Mouse (Mus musculus) spleen, postnatal 10 days (tissue): ENCODE data around the gene Akap7.
A peak's percentile ranks its signal among the peaks of the same experiment; 100 is the strongest.
"Not testable (repeated sequence)": the region's sequence is repeated elsewhere in the genome, so short reads cannot be mapped to it uniquely, and the experiment has no call there.

ENCODE experiments used
- DNase-seq, 2 experiments: peaks; one replicate each; pipeline ENCODE4 v3.0.0; 2021 to 2022; ENCODE audit warnings: low spot score in 2 of 2

Gene Akap7

DNA sequence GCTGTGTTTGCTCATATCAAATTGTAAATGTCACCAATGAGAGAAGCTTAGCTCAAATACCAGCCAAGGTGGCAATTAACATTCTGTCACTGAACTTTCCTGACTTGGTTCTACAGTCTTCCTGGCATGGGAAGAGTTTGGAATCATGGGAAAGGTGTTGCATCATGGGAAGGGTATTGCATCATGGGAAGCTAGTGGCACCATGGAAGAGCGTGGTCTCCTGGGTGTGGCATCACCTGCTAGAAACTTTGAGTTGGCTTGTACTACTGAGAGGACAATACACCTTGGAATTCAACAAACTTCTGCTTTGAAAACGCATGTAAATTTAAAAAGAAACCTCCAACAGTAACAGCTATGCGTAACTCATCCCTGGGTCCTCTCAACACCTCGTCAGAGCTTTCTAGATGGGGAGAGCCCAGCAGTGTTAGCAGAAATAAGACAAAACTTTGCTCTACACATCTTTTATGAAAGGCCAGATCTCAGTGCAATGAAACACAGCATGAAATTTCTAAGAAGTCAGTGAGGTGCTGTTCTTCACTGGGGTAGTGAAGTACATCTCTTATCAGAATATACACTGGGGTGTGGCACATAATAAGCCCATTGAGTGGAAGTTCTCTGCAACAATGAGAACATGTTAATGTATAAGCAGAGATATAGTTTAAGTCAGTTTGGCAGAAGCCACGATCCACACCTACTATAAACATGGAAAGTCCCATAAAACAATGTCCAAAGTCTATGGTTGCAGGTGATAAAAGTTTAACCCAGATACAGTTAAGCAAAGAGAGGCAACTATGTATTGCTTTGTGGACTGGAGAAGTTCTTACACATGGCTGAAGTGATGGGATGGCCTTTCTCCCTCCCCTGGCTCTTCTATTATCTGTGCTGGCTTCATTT, 115.2 kb downstream of the Akap7 start:
- no peak for DNase-seq

DNA sequence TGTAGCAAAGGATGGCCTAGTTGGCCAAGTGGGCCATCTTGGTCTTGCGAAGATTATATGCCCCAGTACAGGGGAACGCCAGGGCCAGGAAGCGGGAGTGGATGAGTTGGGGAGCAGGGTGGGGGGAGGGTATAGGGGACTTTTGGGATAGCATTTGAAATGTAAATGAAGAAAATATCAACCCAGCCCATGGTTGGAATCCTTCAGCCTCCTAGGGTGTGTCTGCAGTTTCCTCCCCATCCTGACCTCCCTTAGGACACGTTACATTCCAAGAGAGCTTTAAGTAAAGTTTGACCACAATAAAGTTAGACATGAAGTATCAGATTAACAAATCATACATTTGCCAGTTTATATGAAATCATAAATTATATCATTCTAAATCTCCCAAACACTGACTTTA, 116.5 kb downstream of the Akap7 start:
- no peak for DNase-seq

DNA sequence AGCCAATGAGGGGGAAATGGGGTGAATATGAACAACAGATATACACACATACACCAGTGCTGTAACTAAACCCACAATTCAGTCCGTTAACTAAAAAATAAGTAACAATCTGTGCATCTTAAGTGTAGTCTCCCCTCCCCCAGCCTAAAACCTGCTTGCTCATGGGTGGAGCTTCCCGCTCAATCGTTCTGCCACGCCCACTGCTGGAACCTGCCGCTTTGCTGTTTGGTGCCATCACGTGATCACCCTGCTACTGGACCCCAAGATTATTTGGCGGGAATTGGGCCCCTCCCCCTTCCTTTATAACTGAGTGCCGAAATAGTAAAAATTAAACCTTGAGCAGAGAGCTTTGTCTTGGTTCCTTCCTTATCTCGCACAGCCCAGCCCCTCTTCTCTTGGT, 121.4 kb downstream of the Akap7 start:
- DNase-seq: peak in 1 of 2 experiments; percentile 23

DNA sequence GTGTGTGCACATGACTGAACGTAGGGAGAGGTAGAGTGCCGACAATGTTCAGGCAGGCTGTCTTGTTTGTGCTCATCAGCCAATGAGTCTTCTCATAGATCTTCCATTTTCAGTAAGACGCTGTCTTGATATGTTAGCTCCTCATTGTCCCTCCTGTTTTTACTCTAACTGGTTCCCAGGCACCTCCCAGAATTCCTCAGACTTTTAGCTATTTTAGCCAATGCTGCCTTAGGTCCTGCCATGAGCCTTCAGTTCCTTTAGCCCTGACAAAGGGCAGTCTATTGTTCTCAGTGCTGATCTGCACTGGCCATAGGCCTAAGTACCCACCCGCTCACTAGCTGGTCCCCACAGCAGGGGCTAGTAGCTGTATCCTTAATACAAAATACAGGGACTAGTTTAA, 122.0 kb downstream of the Akap7 start:
- no peak for DNase-seq

- no peak for DNase-seq
Measured at GRCm38 (mm10) chr10:25184819-25185603, 122.7 kb downstream of the Akap7 start.

GRCm38 (mm10) chr10:25183271-25183670, 124.4 kb downstream of the Akap7 start:
- no peak for DNase-seq

- DNase-seq: no peak
Measured at GRCm38 (mm10) chr10:25179030-25179429, 128.6 kb downstream of the Akap7 start.

- no peak for DNase-seq
Measured at GRCm38 (mm10) chr10:25177270-25177669, 130.4 kb downstream of the Akap7 start.

GRCm38 (mm10) chr10:25174872-25175271, 132.8 kb downstream of the Akap7 start:
- DNase-seq: no peak

- DNase-seq: no peak
Measured at GRCm38 (mm10) chr10:25167365-25168194, 140.1 kb downstream of the Akap7 start.

DNA sequence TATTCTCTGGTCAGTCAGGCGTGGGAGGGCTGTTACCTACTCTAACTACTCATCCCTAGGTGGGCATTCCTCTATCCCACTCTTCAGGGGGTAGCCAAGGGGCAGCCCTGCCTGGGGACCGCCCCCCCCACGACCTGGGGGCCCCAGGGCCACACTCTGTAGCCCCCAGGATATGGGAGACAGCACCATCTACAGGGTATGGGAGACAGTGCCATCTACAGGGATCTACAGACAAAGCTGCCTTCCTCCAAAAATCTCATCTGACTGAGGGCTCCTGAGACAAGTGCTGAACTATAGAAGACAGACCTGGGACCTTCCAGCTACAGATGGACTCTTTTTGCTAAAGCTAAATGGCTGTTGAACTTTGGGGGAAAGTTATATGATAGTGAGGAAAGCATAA, 144.2 kb downstream of the Akap7 start:
- DNase-seq: not testable (repeated sequence)

GRCm38 (mm10) chr10:25161701-25162100, 146.0 kb downstream of the Akap7 start:
- DNase-seq: no peak

- no peak for DNase-seq
Measured at GRCm38 (mm10) chr10:25158651-25159050, 149.0 kb downstream of the Akap7 start.

- no peak for DNase-seq
Measured at GRCm38 (mm10) chr10:25157339-25157738, 150.3 kb downstream of the Akap7 start.

GRCm38 (mm10) chr10:25154225-25154624, 153.4 kb downstream of the Akap7 start:
- no peak for DNase-seq

DNA sequence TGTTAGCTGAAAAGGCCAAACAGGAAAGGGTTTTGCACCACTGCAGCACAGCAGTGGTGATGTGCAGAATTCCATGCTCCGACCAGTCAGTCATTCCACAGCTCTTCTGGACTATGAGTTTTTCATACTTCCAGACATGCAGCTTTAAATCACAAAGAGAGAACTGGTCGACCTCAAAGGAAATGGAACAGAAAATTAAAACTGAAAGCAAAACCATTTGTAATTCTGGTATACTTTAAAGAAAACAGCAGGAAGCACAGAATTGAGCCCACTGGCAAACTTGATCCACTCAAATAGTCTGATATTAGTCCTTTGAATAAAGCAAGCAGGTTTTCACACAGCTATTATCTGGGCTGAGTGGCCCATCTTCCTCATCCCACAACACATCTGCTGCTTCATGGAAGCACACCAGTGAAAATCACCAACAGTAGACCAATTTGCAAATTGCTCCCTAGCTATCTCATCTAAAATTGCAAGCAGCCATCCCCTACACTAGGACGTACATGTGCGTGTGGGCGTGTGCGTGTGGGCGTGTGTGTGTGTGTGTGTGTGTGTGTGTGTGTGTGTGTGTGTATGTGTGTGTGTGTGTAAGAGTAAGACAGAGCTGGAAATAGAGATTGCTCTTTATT, 156.4 kb downstream of the Akap7 start:
- DNase-seq: no peak

DNA sequence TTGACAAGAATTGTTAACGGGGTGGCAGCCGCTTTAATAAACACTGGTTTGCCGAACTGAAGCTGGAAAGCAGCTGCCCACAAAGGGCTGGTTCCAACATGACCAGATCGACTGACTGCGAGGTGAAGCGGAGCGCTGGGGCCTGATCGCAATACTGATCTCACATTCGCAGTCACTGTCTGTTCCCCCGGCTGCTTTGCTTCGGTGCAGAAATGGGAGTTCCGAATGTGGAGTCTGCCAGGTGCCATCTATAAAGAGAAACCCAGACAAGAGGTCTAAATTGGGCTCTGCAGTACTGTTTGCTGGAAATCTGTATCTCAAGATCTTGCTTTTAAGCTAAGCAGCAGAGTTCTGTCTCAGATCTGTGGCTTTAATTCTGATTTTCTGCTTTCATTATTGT, 161.8 kb downstream of the Akap7 start:
- DNase-seq: no peak

DNA sequence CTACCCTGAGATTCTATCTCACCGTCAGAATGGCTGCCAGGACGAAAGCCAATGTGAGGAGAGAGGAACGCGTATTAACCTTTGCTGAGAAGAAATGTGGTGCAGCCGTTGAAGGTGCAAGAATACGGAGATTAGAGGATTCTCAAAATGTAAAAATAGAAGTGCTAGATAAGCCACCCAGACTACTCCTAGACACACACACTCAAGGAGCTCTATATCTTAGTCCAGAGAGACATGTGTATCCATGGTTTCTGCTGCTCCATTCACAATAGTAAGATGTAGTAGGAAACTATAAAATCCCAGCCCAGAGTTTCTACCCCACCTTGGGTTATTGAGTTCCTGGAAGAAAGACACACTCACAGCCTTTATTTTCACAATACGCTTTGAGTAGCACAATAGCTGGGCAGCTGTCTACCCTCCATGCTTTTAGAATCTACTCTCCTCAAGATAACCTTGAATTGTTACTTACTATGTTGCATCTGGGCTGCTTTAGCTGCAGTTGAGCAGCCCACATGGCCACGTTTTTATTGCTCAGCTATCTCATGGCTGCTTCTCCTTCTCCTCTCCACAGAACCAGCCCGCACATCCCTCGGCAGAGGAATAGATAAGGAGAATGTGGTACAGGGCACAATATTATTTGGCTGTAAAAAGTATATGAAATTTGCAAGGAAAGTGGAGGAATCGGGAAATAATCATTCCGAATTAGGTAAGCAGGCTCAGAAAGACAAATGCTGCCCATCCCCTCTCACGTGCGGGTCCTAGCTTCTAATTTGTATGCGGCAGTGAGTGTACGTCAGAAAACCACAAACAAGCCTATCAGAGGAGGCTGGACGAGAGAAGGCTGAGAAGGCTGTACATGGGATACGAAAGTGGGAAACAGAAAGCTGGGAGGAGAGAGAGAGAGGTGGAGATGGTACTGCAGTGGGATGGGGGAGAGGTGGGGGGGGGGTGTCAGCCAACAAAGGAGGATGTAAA, 162.6 kb downstream of the Akap7 start:
- DNase-seq: no peak

DNA sequence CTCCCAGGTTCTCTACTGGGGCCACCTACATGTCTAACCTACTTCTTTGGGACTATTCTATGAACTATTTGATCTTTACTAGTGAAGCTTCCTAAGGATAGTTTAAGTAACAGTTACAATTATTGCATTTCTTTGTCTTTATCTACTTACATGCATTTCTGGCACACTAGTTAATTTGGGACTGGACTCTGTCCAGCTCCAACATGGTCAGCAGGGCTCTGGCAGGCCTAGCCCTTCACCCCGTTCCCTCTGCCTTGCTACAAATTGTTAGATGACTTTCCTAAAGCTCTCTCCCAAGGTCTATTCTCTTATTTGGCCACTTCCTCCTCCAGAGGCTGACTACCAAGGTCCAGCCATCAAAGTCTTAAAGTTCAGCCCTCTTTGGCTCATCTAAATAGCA, 165.9 kb downstream of the Akap7 start:
- no peak for DNase-seq

GRCm38 (mm10) chr10:25140155-25140755, 167.4 kb downstream of the Akap7 start:
- no peak for DNase-seq
